Comparison of ENCODE assay signal across 11 mouse cellular contexts in the genomic region with DNA sequence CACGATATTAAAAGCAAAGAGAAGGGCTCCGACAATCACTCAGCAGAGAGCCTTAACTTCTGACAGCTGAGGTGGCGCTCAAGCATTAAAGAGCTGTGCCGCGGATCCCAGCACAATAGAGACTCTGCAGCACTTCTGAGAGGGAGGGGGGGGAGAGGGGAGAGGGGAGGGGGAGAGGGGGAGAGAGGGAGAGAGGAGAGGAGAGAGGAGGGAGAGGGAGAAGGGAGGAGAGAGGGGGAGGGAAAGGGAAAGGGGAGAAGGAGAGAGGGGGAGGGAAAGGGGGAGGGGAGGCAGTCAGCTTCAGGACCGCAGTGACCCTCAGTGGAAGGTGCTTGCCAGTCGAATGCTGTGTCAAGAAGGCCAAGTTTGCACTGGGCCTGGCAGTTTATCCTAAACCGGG. TPM values are rescaled to one million over a fixed set of nuclear protein-coding genes. Genes with fewer than 3 reads are reported as not detected.
DNase-seq lines count a peak whose midpoint lies in the region; ATAC-seq and TF ChIP-seq lines count a peak whose summit lies in the region.
"Had no signal": no experiment of that assay in that cellular context is flagged by ENCODE, and none has a peak within 500 bp of the region (broad histone marks: within the 10 kb centered on the region; RNA-seq: fewer than 3 reads in every experiment).

No protein-coding gene starts in this region.

- no peak overlapping the region for H3K9ac ChIP-seq in forebrain, embryonic 15.5 days (replicated peaks)
- H3K9ac ChIP-seq in midbrain, embryonic 12.5 days (replicated peaks), result no peak overlapping the region
- H3K9ac ChIP-seq: limb, embryonic 15.5 days had no signal

- DNase-seq in brain, adult 2 months (ENCODE audit: low read depth, low spot score), result peak; percentile 51
- no peak for DNase-seq in Muller cell, postnatal 12 days (ENCODE audit: inconsistent ontology term)
- no peak for DNase-seq in layer of hippocampus, adult 9-10 months (ENCODE audit: low spot score)
- DNase-seq in gastrocnemius, adult 2 months, result no peak
- DNase-seq in left cerebral cortex, adult 18-20 months (ENCODE audit: low spot score in 2 of 2), result no peak
- DNase-seq: kidney, adult 9 months; right cerebral cortex, adult 18-20 months had no signal

- 17% methylated on average over 8 of the region's 8 CpGs for WGBS in forebrain, embryonic 15.5 days
- WGBS in midbrain, embryonic 12.5 days, result 10% methylated on average over 8 of the region's 8 CpGs

- no peak for TF ChIP-seq CTCF in E14TG2a.4 (conservative IDR thresholded peaks at IDR 0.05; ENCODE audit: low read length)
- TF ChIP-seq CTCF in gastrocnemius, adult 2 months (IDR thresholded peaks at IDR 0.05), result no peak

- H3K27me3 ChIP-seq in E14TG2a.4 (ENCODE audit: insufficient read depth, low read length), result no peaks in the 10 kb centered on the region; the same call in 1 of the 2 replicates
- H3K27me3 ChIP-seq in forebrain, embryonic 15.5 days, result no peaks in the 10 kb centered on the region
- no peaks in the 10 kb centered on the region; the same call in 1 of the 2 replicates for H3K27me3 ChIP-seq in midbrain, embryonic 12.5 days
- H3K27me3 ChIP-seq: limb, embryonic 15.5 days had no signal

- intact Hi-C loops in gastrocnemius, adult 2 months (cut with DNase I), result loop anchor here (10.0 kb wide), 1 partner anchor 596 kb away; no protein-coding TSS in a partner anchor

- H3K4me1 ChIP-seq in E14TG2a.4 (replicated peaks; ENCODE audit: low read depth, low read length), result peaks cover 64% of the 10 kb centered on the region
- H3K4me1 ChIP-seq in forebrain, embryonic 15.5 days, result peaks cover 24% of the 10 kb centered on the region
- H3K4me1 ChIP-seq in midbrain, embryonic 12.5 days, result peaks cover 22% of the 10 kb centered on the region

- 0 out of 2 replicates have a peak, but pooled peaks have one; percentile 30 for ATAC-seq in forebrain, embryonic 15.5 days (replicated peaks)
- peak; percentile 63 for ATAC-seq in midbrain, embryonic 12.5 days (ENCODE audit: low FRiP score, low read depth)

- H3K4me2 ChIP-seq in forebrain, embryonic 15.5 days (replicated peaks), result no peak overlapping the region
- H3K4me2 ChIP-seq in midbrain, embryonic 12.5 days (replicated peaks), result peak overlapping the region; percentile 31
- H3K4me2 ChIP-seq: limb, embryonic 15.5 days had no signal

- no peaks in the 10 kb centered on the region for H3K36me3 ChIP-seq in E14TG2a.4 (ENCODE audit: insufficient read depth, low read length)
- H3K36me3 ChIP-seq in forebrain, embryonic 15.5 days, result no peaks in the 10 kb centered on the region
- H3K36me3 ChIP-seq in midbrain, embryonic 12.5 days, result no peaks in the 10 kb centered on the region
- H3K36me3 ChIP-seq: limb, embryonic 15.5 days had no signal

- H3K9me3 ChIP-seq in E14TG2a.4 (ENCODE audit: low read length), result no peaks in the 10 kb centered on the region
- no peaks in the 10 kb centered on the region for H3K9me3 ChIP-seq in forebrain, embryonic 15.5 days
- H3K9me3 ChIP-seq in midbrain, embryonic 12.5 days, result no peaks in the 10 kb centered on the region
- H3K9me3 ChIP-seq: limb, embryonic 15.5 days had no signal

- H3K27ac ChIP-seq in forebrain, embryonic 15.5 days (replicated peaks), result peak overlapping the region; percentile 18; the same call in 1 of the 2 replicates
- H3K27ac ChIP-seq in midbrain, embryonic 12.5 days (replicated peaks), result peak overlapping the region; percentile 35; the same call in 1 of the 2 replicates
- H3K27ac ChIP-seq in gastrocnemius, adult 2 months, result no peak overlapping the region
- H3K27ac ChIP-seq: limb, embryonic 15.5 days had no signal

- H3K4me3 ChIP-seq in E14TG2a.4 (replicated peaks; ENCODE audit: low read length), result 0 out of 2 replicates have a peak overlapping the region, but pooled peaks have one; percentile 32
- no peak overlapping the region for H3K4me3 ChIP-seq in forebrain, embryonic 15.5 days
- 0 out of 2 replicates have a peak overlapping the region, but pooled peaks have one; percentile 12 for H3K4me3 ChIP-seq in midbrain, embryonic 12.5 days
- H3K4me3 ChIP-seq in gastrocnemius, adult 2 months, result no peak overlapping the region
- H3K4me3 ChIP-seq: limb, embryonic 15.5 days had no signal

RNA-seq across cellular contexts. Expression of a gene that starts 34.1 kb away (rescaled TPM):
- polyA plus RNA-seq in forebrain, embryonic 15.5 days (2015; fragmentation: Nextera tagmentation; extraction: Ambion mirVana), result 868 and 874 TPM in 2 replicates
- polyA plus RNA-seq in midbrain, embryonic 12.5 days (2016; fragmentation: Nextera tagmentation; extraction: Ambion mirVana), result 921 and 956 TPM in 2 replicates
- total RNA-seq in gastrocnemius, adult 2 months (2021), result 1,000 to 10,000 TPM; 3,630 to 4,350 TPM
- 1,000 to 10,000 TPM in 1 of 2 experiments, 100 to 1,000 TPM in 1; 988 to 1,071 TPM for total RNA-seq in left cerebral cortex, adult 18-20 months (2021)

Comparison
In these comparisons a context has a peak if more than half of its experiments do, and no peak if none do; other contexts are left out.
1. H3K4me3 ChIP-seq: peak in E14TG2a.4 (single experiment) and midbrain, embryonic 12.5 days (single experiment); none in forebrain, embryonic 15.5 days (single experiment) and gastrocnemius, adult 2 months (single experiment).